Mouse (Mus musculus) mature B cell (primary cell): ENCODE data around the gene Klhl5.

Source experiments
- in situ Hi-C: fragments of 300-500 bp; cut with MboI; formaldehyde crosslinking; loops from 2 replicates; pipeline ENCODE4 v1.14.3; 2019

Klhl5 gene

DNA sequence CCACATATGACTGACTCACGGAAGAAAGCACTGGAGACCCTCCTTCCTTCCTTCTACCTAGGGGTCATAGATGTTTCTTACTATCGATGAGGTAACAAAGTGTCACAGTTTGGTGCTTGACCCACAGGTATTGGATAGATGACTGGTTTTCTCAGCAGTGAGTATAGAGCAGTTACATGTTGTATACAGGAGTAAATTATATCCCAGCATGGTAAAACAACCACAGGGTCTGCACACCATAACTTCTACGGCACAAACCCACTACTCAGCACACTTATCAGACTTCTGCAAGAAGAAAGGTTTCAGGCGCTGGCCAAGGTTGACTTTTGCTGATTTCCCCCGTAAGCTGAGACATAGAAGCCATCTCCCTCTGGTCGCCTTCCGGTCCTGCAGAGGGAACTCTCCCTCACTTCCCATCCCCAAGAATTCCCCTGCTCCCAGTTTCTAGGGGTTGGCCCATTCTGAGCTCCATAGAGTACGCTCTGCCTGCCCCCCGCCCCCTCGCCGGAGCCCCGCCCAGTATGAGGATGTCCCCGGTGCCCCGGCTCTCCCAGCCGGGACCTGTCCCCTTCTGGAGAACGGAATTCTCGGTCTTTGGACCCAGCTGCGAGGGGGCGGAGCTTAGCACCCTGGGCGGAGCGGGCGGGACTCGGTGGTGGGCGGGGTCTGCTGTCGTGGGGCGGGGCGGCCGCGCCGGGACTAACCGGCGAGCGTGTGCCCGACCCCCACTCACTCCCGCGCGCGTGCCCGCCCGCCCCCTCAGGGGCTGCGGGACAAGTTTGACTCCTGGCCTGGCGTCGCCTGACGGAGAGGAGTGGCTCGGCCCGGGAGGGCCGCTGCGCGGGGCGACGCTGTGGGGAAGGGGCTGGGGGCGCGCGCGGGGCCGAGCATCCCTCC, at the start of gene Klhl5:
Gene Klhl5, plus strand, starts transcription at position 664 of the 897 bp plus-strand sequence.
- in situ Hi-C loops: no loop called here

DNA sequence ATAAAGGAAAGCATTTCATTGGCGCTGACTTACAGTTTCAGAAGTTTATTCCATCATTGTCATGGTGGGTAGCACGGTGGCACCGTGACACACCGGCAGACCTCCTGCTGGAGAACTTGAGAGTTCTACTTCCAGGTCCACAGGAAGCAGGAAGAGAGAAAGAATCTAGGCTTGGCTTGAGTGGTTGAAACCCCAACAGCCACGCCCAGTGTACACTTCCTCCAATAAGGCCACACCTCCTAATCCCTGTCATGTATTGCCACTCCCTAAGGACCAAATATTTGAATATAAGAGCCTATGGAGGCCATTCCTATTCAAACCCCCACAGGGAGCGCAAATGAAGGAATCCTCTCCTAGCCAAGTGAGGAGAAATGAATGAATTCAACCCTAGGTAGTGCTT, 49.7 kb upstream of the Klhl5 start:
- in situ Hi-C loops: no loop called here

GRCm38 (mm10) chr5:65059806-65060205, 47.5 kb upstream of the Klhl5 start:
- in situ Hi-C loops: no loop called here

- in situ Hi-C loops: no loop called here
Observed at GRCm38 (mm10) chr5:65062236-65062635, 45.1 kb upstream of the Klhl5 start.

DNA sequence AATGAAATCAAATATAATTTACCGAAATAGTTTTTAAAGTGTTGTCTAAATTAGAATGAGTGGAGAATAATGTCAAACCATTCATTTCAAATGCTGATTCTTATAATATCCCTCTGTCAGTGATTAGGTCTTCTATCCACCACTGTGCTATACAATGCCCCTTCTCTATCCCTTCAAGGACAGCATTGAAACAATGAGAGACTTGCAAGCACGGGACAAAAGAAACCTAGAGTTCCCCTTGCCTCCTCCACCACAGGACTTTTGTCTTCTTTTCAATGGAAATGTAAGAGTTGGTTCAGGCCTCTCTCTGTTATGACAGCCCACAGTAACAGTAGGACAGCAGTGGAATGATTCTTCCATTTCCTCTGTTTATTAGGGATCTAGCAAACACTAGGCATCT, 44.1 kb upstream of the Klhl5 start:
- in situ Hi-C loops: no loop called here

GRCm38 (mm10) chr5:65068166-65068565, 39.2 kb upstream of the Klhl5 start:
- in situ Hi-C loops: no loop called here

- in situ Hi-C loops: no loop called here
Observed at GRCm38 (mm10) chr5:65069872-65070271, 37.5 kb upstream of the Klhl5 start.

- in situ Hi-C loops: no loop called here
Observed at GRCm38 (mm10) chr5:65071689-65072118, 35.6 kb upstream of the Klhl5 start.

- in situ Hi-C loops: no loop called here
Observed at GRCm38 (mm10) chr5:65073247-65073646, 34.1 kb upstream of the Klhl5 start.

- in situ Hi-C loops: no loop called here
Observed at GRCm38 (mm10) chr5:65074693-65075092, 32.6 kb upstream of the Klhl5 start.

DNA sequence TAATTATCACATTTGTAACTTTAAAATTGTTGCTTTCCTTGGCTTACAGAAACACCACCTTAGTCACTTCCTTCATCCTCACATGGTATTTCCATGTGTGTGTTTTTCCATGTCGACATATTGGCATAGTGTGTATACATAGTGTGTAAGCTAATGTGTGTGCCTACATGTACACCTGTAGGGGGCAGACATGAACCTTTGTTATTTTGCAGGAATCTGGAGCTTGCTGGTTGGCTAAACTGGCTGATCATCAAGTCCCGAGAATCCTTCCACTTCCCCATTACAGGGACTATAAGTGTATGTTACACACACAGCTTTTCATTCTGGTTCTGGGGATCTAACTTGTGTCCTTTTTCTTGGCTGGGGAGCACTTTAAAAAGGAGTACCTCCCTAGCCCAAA, 31.3 kb upstream of the Klhl5 start:
- in situ Hi-C loops: no loop called here

GRCm38 (mm10) chr5:65076748-65077147, 30.6 kb upstream of the Klhl5 start:
- in situ Hi-C loops: no loop called here

DNA sequence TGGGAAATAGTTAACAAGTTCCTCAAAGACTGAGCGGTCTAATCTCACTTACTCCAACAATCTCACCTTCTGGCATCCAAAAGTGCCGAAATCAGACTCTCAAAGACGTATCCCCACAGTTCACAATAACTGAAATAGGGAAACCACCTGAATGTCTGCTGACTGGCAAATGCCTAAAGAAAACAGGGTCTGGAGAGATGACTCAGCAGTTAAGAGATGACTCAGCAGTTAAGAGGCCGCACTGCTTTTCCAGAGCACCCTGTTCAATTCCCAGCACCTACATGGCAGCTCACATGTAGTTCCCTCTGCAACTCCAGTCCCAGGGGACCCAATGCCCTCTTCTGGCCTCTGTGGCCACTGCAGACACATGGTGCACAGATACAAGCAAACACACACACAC, 29.3 kb upstream of the Klhl5 start:
- in situ Hi-C loops: no loop called here

DNA sequence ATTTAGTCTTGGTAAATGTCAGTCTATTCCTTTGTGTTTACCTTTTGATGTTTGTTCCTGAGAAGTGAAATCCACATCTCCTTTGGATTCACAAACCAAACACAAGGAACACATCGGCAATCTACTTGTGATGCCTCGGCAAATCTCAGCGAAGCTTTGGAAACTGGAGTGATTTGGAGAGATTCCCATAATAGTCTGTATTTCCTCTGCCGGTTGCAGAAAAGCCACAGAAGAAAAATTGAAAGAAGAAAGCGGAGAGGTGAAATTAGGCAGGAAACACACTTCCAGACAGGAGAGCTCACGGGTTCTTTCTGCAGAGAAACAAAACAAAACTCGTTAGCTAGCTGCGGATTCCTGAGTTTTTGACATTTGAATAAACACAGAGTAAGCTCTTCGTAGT, 27.5 kb upstream of the Klhl5 start:
- in situ Hi-C loops: no loop called here

DNA sequence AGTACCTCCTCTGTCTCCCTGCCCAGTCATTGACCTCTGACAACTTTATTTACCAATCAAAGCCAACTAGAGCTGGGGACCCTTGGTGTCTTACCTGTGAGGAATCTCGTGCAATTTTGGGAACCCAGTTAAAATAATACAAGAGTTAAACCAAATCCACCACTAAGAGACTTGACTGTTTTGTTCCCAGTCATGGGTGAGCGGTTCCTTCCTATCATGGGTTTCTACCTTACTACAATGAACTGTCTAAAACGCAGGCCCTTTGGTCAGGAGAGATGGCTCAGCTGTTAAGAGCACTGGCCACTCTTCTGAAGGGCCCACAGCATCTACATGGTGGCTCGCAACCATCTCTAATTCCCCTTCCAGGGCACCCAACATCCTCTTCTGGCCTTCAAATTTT, 25.5 kb upstream of the Klhl5 start:
- in situ Hi-C loops: no loop called here

DNA sequence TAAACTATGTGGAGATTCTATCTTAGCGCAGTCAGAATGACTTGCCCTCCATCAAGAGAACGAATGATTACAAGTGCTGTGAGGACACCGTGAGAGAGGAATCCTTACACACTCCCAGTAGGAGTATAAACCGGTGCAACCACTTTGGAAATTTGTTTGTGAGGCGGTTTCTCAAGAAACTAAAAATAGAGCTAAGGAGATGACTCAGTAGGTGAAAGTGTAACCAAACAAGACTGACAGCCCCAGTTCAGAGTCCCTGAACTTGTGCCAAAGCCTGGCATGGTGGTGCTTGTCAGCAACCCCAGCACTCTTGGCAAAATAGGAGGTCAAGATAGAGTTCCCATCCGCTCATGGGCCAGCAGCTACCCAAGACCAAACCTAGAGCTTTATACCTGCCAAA, 20.8 kb upstream of the Klhl5 start:
- in situ Hi-C loops: no loop called here

- in situ Hi-C loops: no loop called here
Observed at GRCm38 (mm10) chr5:65089707-65090106, 17.6 kb upstream of the Klhl5 start.

DNA sequence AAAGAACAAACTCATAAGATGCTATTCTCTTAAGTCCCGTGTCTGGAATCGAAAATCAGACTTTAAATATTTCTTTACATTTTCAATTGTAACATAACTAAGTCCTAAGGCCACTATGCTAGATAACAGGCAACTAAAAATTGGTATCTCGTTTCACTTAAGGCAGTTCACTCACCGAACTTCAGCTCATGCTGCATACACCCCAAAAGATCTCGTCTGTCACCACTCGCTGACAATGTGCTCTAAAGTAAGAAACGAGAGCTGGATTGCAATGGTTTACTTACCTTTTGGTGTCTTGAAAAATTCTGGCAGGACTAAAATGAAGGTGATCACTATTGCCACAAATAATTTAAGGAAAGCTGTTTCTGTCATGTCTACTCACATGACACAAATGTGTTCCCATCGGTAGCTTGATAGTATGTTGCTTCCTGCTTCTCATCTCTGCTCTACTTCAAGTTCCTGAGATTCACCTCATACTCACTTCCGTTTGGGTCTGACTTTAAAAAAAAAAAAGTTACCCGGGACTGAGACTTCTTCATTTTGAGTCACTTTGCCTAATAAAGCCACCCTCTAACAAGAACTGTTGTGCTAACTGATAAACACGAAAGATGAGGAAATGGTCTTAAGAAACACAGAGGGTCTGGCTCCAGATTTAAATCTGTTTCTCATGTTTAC, 16.0 kb upstream of the Klhl5 start:
- in situ Hi-C loops: no loop called here

DNA sequence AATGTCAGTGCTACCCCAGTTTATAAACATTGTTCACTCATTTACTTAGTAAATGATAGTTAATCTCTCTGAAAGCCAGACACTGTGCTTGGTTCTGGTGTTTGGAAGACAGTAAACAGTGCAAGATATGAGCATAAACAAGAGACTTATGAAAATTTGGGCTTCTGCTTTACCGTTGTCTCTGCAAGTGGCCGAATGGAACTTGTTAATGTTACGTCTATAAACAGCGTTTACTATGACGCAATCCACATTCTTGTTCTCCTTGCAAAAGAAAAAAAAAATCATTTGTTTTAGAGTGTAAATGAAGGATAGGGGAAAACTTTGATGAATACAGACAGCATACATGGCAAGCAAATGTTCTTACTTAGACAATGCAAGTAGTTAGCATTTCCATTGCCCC, 15.4 kb upstream of the Klhl5 start, which contains the start of gene Tmem156:
Gene Tmem156, minus strand, starts transcription at position 212 of the 400 bp plus-strand sequence.
- in situ Hi-C loops: no loop called here

DNA sequence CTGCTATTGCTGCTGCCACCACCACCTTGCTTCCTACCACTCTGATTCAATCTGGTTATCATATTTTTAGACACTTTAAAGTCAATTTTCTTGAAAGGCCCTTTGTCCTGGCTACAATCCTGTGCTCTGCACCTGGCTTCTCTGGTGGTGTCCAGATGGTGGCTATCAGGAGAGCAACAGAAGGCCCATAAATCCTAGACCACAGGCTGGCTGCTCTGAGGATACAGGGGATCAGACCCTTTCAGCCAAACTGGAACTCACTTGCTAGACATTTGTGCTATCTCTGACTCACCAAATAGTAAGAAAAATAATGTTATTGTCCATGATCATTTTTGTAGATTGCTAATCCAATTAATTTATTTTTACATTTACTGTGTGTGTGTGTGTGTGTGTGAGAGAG, 13.6 kb upstream of the Klhl5 start:
- in situ Hi-C loops: no loop called here

DNA sequence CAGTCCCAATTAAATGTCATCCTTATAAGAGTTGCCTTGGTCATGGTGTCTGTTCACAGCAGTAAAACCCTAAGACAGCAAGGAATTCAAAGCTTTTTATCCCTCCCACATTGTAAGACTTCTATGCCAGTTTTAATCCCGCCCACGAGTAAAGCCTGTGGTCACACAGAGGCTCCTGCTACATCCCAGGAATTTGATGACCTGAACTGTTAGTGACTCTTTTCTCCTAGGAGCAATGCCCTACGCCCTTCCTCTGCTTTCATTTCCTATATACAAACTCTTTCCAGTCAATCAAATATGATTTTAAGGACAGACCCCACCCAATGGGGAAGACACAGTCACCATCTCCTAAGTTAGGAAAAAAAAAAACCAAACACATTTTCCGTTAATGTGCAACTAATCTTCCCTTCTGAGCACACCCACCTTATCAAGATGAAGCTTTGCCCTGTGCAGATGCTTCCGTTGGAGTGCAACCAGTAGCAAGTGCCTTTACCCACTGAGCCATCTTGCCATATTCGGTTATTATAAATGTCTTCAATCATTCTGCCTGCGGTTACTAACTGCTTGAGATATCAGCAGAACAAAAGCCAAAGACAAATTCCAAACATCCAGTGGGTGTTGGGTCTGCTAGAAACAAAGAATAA, 12.3 kb upstream of the Klhl5 start:
- in situ Hi-C loops: no loop called here

DNA sequence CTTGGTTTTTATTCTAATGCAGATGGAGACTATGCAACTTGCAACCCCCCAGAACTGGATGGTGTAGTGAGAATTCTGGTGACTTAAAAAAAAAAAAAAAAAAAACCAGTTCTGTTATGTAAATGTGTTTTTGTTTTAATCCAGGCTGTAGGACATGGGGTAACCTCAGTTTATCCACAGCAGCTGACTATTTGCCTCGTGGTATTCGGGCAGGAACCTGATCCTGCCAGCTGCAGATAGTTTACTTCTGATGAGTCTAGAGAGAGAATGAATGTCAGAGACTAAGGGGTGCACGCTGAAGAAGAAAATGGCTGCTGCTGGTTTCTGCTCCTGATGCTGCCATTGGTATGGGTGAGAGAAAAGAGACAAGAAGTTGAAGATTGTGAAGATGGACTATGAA, 11.3 kb upstream of the Klhl5 start:
- in situ Hi-C loops: no loop called here

GRCm38 (mm10) chr5:65096805-65097204, 10.5 kb upstream of the Klhl5 start:
- in situ Hi-C loops: no loop called here
